Mouse (Mus musculus): ENCODE data around the gene Psmd7.

DNA sequence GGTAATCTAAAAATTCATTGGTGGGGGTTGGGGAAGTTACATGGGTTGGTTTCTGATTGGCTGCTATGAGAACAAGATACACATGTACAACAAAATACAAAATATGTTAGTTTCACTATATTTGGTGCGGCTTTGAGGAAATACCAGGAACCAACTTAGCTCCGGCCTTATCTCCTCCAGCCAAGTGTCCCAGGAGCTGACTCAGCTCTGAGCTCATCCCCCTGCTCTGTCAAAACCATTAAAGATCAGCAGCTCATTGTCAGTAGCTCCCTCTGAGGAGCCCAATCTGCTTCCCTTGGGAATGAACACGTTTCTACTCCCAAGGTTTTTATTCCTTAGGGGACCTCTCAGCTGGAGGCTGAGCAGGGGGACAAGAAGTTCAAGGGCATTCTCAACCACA is 32.9 kb upstream of the Psmd7 start:
- TF ChIP-seq CTCF (conservative IDR thresholded peaks at IDR 0.05; ENCODE audit: low read length), result no peak
- no peak for TF ChIP-seq NANOG (IDR thresholded peaks at IDR 0.05; ENCODE audit: borderline replicate concordance, low read length)

Data from E14TG2a.4 (cell line).